Mouse (Mus musculus) heart, postnatal 0 days (tissue): Measurements from ENCODE around the gene Pfas. TPM values are rescaled to one million over a fixed set of nuclear protein-coding genes. Genes with fewer than 3 reads are reported as not detected.
"Not testable (repeated sequence)": the region's sequence is repeated elsewhere in the genome, so short reads cannot be mapped to it uniquely, and the experiment has no call there.

ENCODE experiments used
- ATAC-seq: fragments of 200-750 bp; cut with Nextera tagmentation; 2 replicates; pipeline ENCODE4 v1.8.0; 2017; ENCODE audit warnings: low read depth, moderate number of reproducible peaks, moderate library complexity; ENCODE audit not compliant: insufficient read depth
- DNase-seq: peaks from one replicate; pipeline ENCODE4 v3.0.0-alpha.2; 2016; ENCODE audit warnings: low spot score
- H3K27ac ChIP-seq: fragments of 300-500 bp; sonication (generic); 2 replicates; pipeline ENCODE4 v1.5.1; 2014; ENCODE audit warnings: low read depth, mild to moderate bottlenecking
- H3K27me3 ChIP-seq: fragments of 300-500 bp; sonication (generic); 2 replicates; pipeline ENCODE4 v1.6.1; 2014; ENCODE audit warnings: low read length, mixed read lengths; ENCODE audit not compliant: control insufficient read depth, insufficient read depth
- H3K36me3 ChIP-seq: fragments of 300-500 bp; sonication (generic); replicated peaks from 2 replicates; pipeline ENCODE4 v1.6.1; 2014; ENCODE audit warnings: low read length, mixed read lengths; ENCODE audit not compliant: control insufficient read depth, insufficient read depth
- H3K4me1 ChIP-seq: fragments of 300-500 bp; sonication (generic); 2 replicates; pipeline ENCODE4 v1.6.1; 2014; ENCODE audit warnings: antibody characterized with exemption; ENCODE audit not compliant: control insufficient read depth, insufficient read depth
- H3K4me2 ChIP-seq: fragments of 300-500 bp; sonication (generic); 2 replicates; pipeline ENCODE4 v1.6.1; 2014; ENCODE audit warnings: low read depth, mild to moderate bottlenecking, low read length, moderate library complexity
- H3K4me3 ChIP-seq: fragments of 300-500 bp; sonication (generic); 2 replicates; pipeline ENCODE4 v1.5.1; 2014; ENCODE audit warnings: low read depth, low read length
- H3K9ac ChIP-seq: fragments of 300-500 bp; sonication (generic); replicated peaks from 2 replicates; pipeline ENCODE4 v1.6.1; 2014; ENCODE audit warnings: low read depth, low read length, mixed read lengths
- H3K9me3 ChIP-seq: fragments of 300-500 bp; sonication (generic); replicated peaks from 2 replicates; pipeline ENCODE4 v1.6.1; 2016; ENCODE audit warnings: low read length; ENCODE audit not compliant: control insufficient read depth
- CTCF ChIP-seq: IDR thresholded peaks from 2 replicates; pipeline ENCODE4 v1.5.1; 2016; ENCODE audit warnings: antibody characterized with exemption, control low read depth, low read depth
- EP300 ChIP-seq: IDR thresholded peaks from 2 replicates; pipeline ENCODE4 v1.6.1; 2016; ENCODE audit warnings: antibody characterized with exemption, low read depth
- WGBS: fragments of 180-500 bp; shearing (Covaris S2); extraction: QIAGEN DNeasy Blood & Tissue Kit; methylation state at CpG from one replicate; pipeline ENCODE4 v1.1.7; 2014; 5-methylcytosine and 5-hydroxymethylcytosine counted together
- polyA plus RNA-seq: library from polyadenylated mRNA; unstranded; fragments of >200 nt; fragmentation: Nextera tagmentation; extraction: Ambion mirVana; gene quantifications from 2 replicates; pipeline ENCODE4 v1.2.1, GENCODE M21; 2015
- total RNA-seq: library from RNA; depleted of rRNA; stranded (reverse); fragments of >200 nt; gene quantifications from 2 replicates; pipeline ENCODE4 v1.2.3, GENCODE M21; 2014; ENCODE audit warnings: low replicate concordance

Gene Pfas
- total and polyA plus RNA-seq, 2 experiments from 2014 or later, result 8.3 to 12.3 TPM

- DNase-seq, result no peak
- Histone ChIP-seq H3K4me2 (no peak overlapping the region), H3K9ac (no peak overlapping the region), H3K4me1 (0 out of 2 replicates have a peak, but pooled peaks cover 5% of the 10 kb centered on the region), H3K9me3 (no peaks in the 10 kb centered on the region), H3K27me3 (no peaks in the 10 kb centered on the region), H3K36me3 (peaks cover 24% of the 10 kb centered on the region), H3K27ac (no peak overlapping the region), H3K4me3 (no peak overlapping the region)
- ATAC-seq, result no peak
- no peak for TF ChIP-seq CTCF
- no peak for TF ChIP-seq EP300
- 80% methylated on average over 7 of the region's 7 CpGs for WGBS
Measured at GRCm38 (mm10) chr11:69005193-69005592, 3.1 kb downstream of the Pfas start.

GRCm38 (mm10) chr11:69003592-69003991 is 4.7 kb downstream of the Pfas start:
- 41% methylated on average over 4 of the region's 4 CpGs for WGBS
- ATAC-seq, result no peak
- H3K36me3 ChIP-seq, result peaks cover 38% of the 10 kb centered on the region
- H3K27me3 ChIP-seq, result no peaks in the 10 kb centered on the region
- no peak overlapping the region for H3K9ac ChIP-seq
- no peaks in the 10 kb centered on the region for H3K9me3 ChIP-seq
- no peak overlapping the region for H3K27ac ChIP-seq
- H3K4me1 ChIP-seq, result 0 out of 2 replicates have a peak, but pooled peaks cover 5% of the 10 kb centered on the region
- no peak overlapping the region for H3K4me2 ChIP-seq
- TF ChIP-seq CTCF (peak; percentile 22), EP300 (no peak)
- H3K4me3 ChIP-seq, result no peak overlapping the region
- no peak for DNase-seq

GRCm38 (mm10) chr11:69002782-69003181 is 5.5 kb downstream of the Pfas start:
- DNase-seq, H3K27ac ChIP-seq, H3K4me1 ChIP-seq, ATAC-seq, H3K27me3 ChIP-seq, H3K4me2 ChIP-seq, H3K9ac ChIP-seq, H3K9me3 ChIP-seq, H3K4me3 ChIP-seq: not testable (repeated sequence)
- 90% methylated on average over 4 of the region's 4 CpGs for WGBS
- peaks cover 46% of the 10 kb centered on the region for H3K36me3 ChIP-seq

GRCm38 (mm10) chr11:68997080-68997479 is 11.2 kb downstream of the Pfas start:
- H3K4me1 ChIP-seq, result no peaks in the 10 kb centered on the region
- ATAC-seq, result no peak

GRCm38 (mm10) chr11:68994377-68994776 is 13.9 kb downstream of the Pfas start:
- Histone ChIP-seq H3K27ac (no peak overlapping the region), H3K9ac (no peak overlapping the region), H3K36me3 (peaks cover 83% of the 10 kb centered on the region), H3K27me3 (no peaks in the 10 kb centered on the region), H3K4me3 (no peak overlapping the region), H3K4me1 (no peaks in the 10 kb centered on the region), H3K9me3 (no peaks in the 10 kb centered on the region), H3K4me2 (no peak overlapping the region)
- no peak for DNase-seq
- 94% methylated on average over 3 of the region's 3 CpGs for WGBS
- no peak for ATAC-seq
- peak; percentile 21; the same call in 1 of the 2 replicates for TF ChIP-seq CTCF
- no peak for TF ChIP-seq EP300

More at GRCm38 (mm10) chr11:68997080-68997479, 11.2 kb downstream of the Pfas start:
- Histone ChIP-seq H3K4me3 (no peak overlapping the region), H3K27ac (no peak overlapping the region), H3K27me3 (no peaks in the 10 kb centered on the region), H3K4me2 (no peak overlapping the region), H3K9me3 (no peaks in the 10 kb centered on the region), H3K36me3 (peaks cover 82% of the 10 kb centered on the region), H3K9ac (no peak overlapping the region)
- TF ChIP-seq CTCF (no peak), EP300 (no peak)
- WGBS, result 84% methylated on average over 4 of the region's 4 CpGs
- no peak for DNase-seq

- Histone ChIP-seq H3K27ac (no peak overlapping the region), H3K9ac (no peak overlapping the region), H3K4me3 (no peak overlapping the region), H3K4me2 (no peak overlapping the region), H3K36me3 (peaks cover 82% of the 10 kb centered on the region), H3K9me3 (no peaks in the 10 kb centered on the region), H3K4me1 (no peaks in the 10 kb centered on the region), H3K27me3 (no peaks in the 10 kb centered on the region)
- ATAC-seq (no peak), DNase-seq (no peak)
- TF ChIP-seq EP300, result no peak
- no peak for TF ChIP-seq CTCF
- 87% methylated on average over 7 of the region's 7 CpGs for WGBS
Measured at GRCm38 (mm10) chr11:68993122-68993521, 15.1 kb downstream of the Pfas start.
